Mouse (Mus musculus): ENCODE data around the gene Gfer. TPM values are rescaled to one million over a fixed set of nuclear protein-coding genes. Genes with fewer than 3 reads are reported as not detected.
"Not testable (repeated sequence)": the region's sequence is repeated elsewhere in the genome, so short reads cannot be mapped to it uniquely, and the experiment has no call there.

Gfer gene
- polyA plus RNA-seq, 1 experiment from 2014 or later, result 37.0 TPM

DNA sequence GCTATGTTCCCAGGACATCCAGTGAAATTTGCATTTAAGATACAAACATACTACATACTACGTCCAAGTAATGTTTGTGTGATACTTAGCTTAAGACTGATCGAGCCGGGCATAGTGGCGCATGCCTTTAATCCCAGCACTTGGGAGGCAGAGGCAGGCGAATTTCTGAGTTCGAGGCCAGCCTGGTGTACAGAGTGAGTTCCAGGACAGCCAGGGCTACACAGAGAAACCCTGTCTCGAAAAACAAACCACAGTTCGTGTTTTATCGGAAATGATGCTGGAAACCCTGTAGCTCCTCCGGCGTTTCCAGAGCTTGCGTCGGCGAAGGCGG lies 26.8 kb downstream of the Gfer start:
- H3K27me3 ChIP-seq (ENCODE audit: control insufficient read depth, insufficient read depth, low read length); H3K9me3 ChIP-seq (ENCODE audit: control insufficient read depth, low read length); H3K36me3 ChIP-seq (ENCODE audit: control insufficient read depth, insufficient read depth, low read length): not testable (repeated sequence)
- ATAC-seq (ENCODE audit: low read depth), result peak; percentile 16; the same call in 1 of the 2 replicates
- Histone ChIP-seq H3K4me3 (ENCODE audit: low read depth, low read length) (peak overlapping the region; percentile 92), H3K9ac (replicated peaks; ENCODE audit: low read depth, low read length) (peak overlapping the region; percentile 93), H3K27ac (ENCODE audit: low read depth, low read length) (peak overlapping the region; percentile 85), H3K4me2 (ENCODE audit: low read depth, low read length) (peak overlapping the region; percentile 57), H3K4me1 (ENCODE audit: control insufficient read depth, insufficient read depth, low read length) (peaks cover 22% of the 10 kb centered on the region)
- 12% methylated on average over 15 of the region's 15 CpGs for WGBS

DNA sequence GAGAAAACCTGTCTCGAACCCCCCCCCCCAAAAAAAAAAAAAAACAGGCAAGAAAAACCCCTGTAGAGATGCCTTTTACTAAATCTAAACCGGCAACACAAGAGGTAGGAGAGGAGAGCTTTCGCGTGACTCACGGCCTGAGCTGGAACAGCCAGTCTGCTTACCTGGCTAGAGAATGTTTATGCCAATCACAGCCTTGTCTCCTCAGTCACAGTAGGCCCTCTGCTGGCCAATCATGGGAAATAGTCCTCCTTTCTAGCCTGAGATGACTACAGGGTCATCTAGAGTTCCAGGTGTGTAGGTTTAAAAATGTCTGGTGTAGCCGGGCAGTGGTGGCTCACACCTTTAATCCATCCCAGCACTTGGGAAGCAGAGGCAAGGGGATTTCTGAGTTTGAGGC lies 28.5 kb downstream of the Gfer start:
- H3K9ac ChIP-seq (replicated peaks; ENCODE audit: low read depth, low read length), result no peak overlapping the region
- no peaks in the 10 kb centered on the region for H3K27me3 ChIP-seq (ENCODE audit: control insufficient read depth, insufficient read depth, low read length)
- 40% methylated on average over 6 of the region's 6 CpGs for WGBS
- no peaks in the 10 kb centered on the region for H3K36me3 ChIP-seq (ENCODE audit: control insufficient read depth, insufficient read depth, low read length)
- no peak overlapping the region for H3K4me3 ChIP-seq (ENCODE audit: low read depth, low read length)
- peaks cover 22% of the 10 kb centered on the region for H3K4me1 ChIP-seq (ENCODE audit: control insufficient read depth, insufficient read depth, low read length)
- no peak overlapping the region for H3K4me2 ChIP-seq (ENCODE audit: low read depth, low read length)
- ATAC-seq (ENCODE audit: low read depth), result no peak; the same call in 1 of the 2 replicates
- H3K27ac ChIP-seq (ENCODE audit: low read depth, low read length), result no peak overlapping the region
- H3K9me3 ChIP-seq (ENCODE audit: control insufficient read depth, low read length), result no peaks in the 10 kb centered on the region

GRCm38 (mm10) chr17:24667011-24667410 lies 28.9 kb downstream of the Gfer start:
- not testable (repeated sequence) for H3K9ac ChIP-seq (replicated peaks; ENCODE audit: low read depth, low read length); H3K27me3 ChIP-seq (ENCODE audit: control insufficient read depth, insufficient read depth, low read length); H3K9me3 ChIP-seq (ENCODE audit: control insufficient read depth, low read length); H3K4me2 ChIP-seq (ENCODE audit: low read depth, low read length); H3K36me3 ChIP-seq (ENCODE audit: control insufficient read depth, insufficient read depth, low read length); H3K4me3 ChIP-seq (ENCODE audit: low read depth, low read length); H3K27ac ChIP-seq (ENCODE audit: low read depth, low read length); ATAC-seq (ENCODE audit: low read depth)
- 69% methylated on average over 7 of the region's 7 CpGs for WGBS
- H3K4me1 ChIP-seq (ENCODE audit: control insufficient read depth, insufficient read depth, low read length), result peaks cover 18% of the 10 kb centered on the region

DNA sequence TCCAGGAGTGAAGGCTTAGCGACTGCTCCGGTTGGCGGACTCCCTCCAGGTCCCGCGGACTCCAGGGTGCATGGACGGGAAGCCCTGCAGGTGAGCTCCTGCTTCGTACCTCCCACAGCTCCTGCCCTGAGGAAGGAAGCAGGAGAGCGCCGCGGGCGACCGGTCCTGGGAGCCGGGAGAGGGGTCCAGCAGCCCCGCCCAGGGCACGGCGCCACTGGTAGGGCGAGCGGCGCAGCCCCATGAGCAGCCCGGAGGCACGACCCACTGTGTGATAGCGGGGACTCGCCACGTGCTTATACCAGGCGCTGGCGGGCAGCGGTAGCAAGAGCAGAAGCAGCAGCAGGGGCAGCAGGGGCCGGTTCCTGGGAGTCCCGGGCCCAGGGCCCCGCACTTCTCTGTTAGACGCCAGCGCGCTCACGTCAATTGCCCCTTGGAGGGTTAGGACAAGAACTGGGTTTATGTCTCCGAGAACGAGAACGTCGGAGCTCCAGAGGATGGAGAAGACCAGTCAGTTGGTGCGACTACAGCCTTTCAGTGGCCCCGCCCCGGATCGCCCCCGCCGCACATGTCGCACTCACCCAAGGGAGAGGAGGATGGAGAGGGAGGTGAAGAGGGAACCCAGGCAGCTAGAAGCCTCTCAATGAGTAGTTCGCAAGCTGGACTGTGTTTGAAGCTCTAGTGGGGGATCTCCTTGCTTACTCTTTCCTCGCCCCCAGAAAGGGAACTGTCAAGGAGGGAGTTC lies 37.8 kb downstream of the Gfer start, which contains the start of gene Npw:
Npw (minus strand) TSS at position 441 of the 742 bp plus-strand sequence.
- H3K27me3 ChIP-seq (ENCODE audit: control insufficient read depth, insufficient read depth, low read length), result peaks cover 18% of the 10 kb centered on the region

GRCm38 (mm10) chr17:24654969-24655368 lies 41.0 kb downstream of the Gfer start:
- H3K4me1 ChIP-seq (ENCODE audit: control insufficient read depth, insufficient read depth, low read length), result 0 out of 2 replicates have a peak, but pooled peaks cover 4% of the 10 kb centered on the region
- ATAC-seq (ENCODE audit: low read depth), result no peak
- no peak overlapping the region for H3K4me2 ChIP-seq (ENCODE audit: low read depth, low read length)
- H3K27ac ChIP-seq (ENCODE audit: low read depth, low read length), result no peak overlapping the region
- H3K9me3 ChIP-seq (ENCODE audit: control insufficient read depth, low read length), result no peaks in the 10 kb centered on the region
- 70% methylated on average over 4 of the region's 4 CpGs for WGBS
- peaks cover 18% of the 10 kb centered on the region for H3K27me3 ChIP-seq (ENCODE audit: control insufficient read depth, insufficient read depth, low read length)
- no peak overlapping the region for H3K4me3 ChIP-seq (ENCODE audit: low read depth, low read length)
- no peak overlapping the region for H3K9ac ChIP-seq (replicated peaks; ENCODE audit: low read depth, low read length)
- no peaks in the 10 kb centered on the region for H3K36me3 ChIP-seq (ENCODE audit: control insufficient read depth, insufficient read depth, low read length)

More for the DNA sequence above, 37.8 kb downstream of the Gfer start, which contains the start of gene Npw:
- H3K4me3 ChIP-seq (ENCODE audit: low read depth, low read length), result peak within 1 kb of the TSS; percentile 24
- H3K4me2 ChIP-seq (ENCODE audit: low read depth, low read length), result peak within 1 kb of the TSS; percentile 48
- H3K9me3 ChIP-seq (ENCODE audit: control insufficient read depth, low read length), result no peaks in the 10 kb centered on the region
- 1% methylated on average over 40 of the region's 47 CpGs for WGBS
- no peak within 1 kb of the TSS for H3K27ac ChIP-seq (ENCODE audit: low read depth, low read length)
- no peak for ATAC-seq (ENCODE audit: low read depth)
- 0 out of 2 replicates have a peak, but pooled peaks cover 4% of the 10 kb centered on the region for H3K4me1 ChIP-seq (ENCODE audit: control insufficient read depth, insufficient read depth, low read length)
- H3K9ac ChIP-seq (replicated peaks; ENCODE audit: low read depth, low read length), result peak within 1 kb of the TSS; percentile 42; the same call in 1 of the 2 replicates
- no peaks in the 10 kb centered on the region for H3K36me3 ChIP-seq (ENCODE audit: control insufficient read depth, insufficient read depth, low read length)

GRCm38 (mm10) chr17:24653967-24654710 lies 41.8 kb downstream of the Gfer start:
- H3K4me2 ChIP-seq (ENCODE audit: low read depth, low read length), result peak overlapping the region; percentile 45
- 0 out of 2 replicates have a peak overlapping the region, but pooled peaks have one; percentile 12 for H3K4me3 ChIP-seq (ENCODE audit: low read depth, low read length)
- H3K9me3 ChIP-seq (ENCODE audit: control insufficient read depth, low read length), result no peaks in the 10 kb centered on the region
- H3K27me3 ChIP-seq (ENCODE audit: control insufficient read depth, insufficient read depth, low read length), result peaks cover 14% of the 10 kb centered on the region
- H3K4me1 ChIP-seq (ENCODE audit: control insufficient read depth, insufficient read depth, low read length), result 0 out of 2 replicates have a peak, but pooled peaks cover 4% of the 10 kb centered on the region
- ATAC-seq (ENCODE audit: low read depth), result peak; percentile 58; the same call in 1 of the 2 replicates
- no peak overlapping the region for H3K27ac ChIP-seq (ENCODE audit: low read depth, low read length)
- H3K9ac ChIP-seq (replicated peaks; ENCODE audit: low read depth, low read length), result no peak overlapping the region
- H3K36me3 ChIP-seq (ENCODE audit: control insufficient read depth, insufficient read depth, low read length), result no peaks in the 10 kb centered on the region
- 4% methylated on average over 19 of the region's 19 CpGs for WGBS

- ATAC-seq (ENCODE audit: low read depth), result no peak
- Histone ChIP-seq H3K9me3 (ENCODE audit: control insufficient read depth, low read length) (no peaks in the 10 kb centered on the region), H3K4me3 (ENCODE audit: low read depth, low read length) (no peak overlapping the region), H3K36me3 (ENCODE audit: control insufficient read depth, insufficient read depth, low read length) (no peaks in the 10 kb centered on the region), H3K9ac (replicated peaks; ENCODE audit: low read depth, low read length) (no peak overlapping the region), H3K27me3 (ENCODE audit: control insufficient read depth, insufficient read depth, low read length) (no peaks in the 10 kb centered on the region; the same call in 1 of the 2 replicates), H3K4me2 (ENCODE audit: low read depth, low read length) (no peak overlapping the region), H3K27ac (ENCODE audit: low read depth, low read length) (no peak overlapping the region), H3K4me1 (ENCODE audit: control insufficient read depth, insufficient read depth, low read length) (no peaks in the 10 kb centered on the region)
- 84% methylated on average over 3 of the region's 3 CpGs for WGBS
Observed at GRCm38 (mm10) chr17:24651835-24652234, 44.1 kb downstream of the Gfer start.

DNA sequence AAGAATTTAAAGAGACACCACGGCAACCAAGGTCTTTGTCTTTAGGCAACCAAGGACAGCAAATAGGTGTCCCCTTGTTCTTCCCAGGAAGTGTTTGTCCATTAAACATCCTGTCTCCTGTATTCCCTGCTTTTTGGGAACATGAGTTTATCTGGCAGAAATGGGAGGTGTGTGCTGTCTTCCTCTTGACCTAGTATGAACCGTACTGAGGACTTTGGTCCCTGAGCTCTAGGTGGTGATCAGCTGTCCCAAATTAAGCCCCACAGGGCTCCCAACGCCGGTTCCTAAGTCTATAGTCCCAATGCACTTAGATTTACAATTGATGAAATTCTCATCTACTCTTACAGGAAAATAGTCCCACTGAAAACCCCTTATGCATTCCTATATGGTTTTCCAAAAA lies 45.2 kb downstream of the Gfer start:
- WGBS, result 74% methylated on average over 4 of the region's 4 CpGs
- Histone ChIP-seq H3K27ac (ENCODE audit: low read depth, low read length) (no peak overlapping the region), H3K4me3 (ENCODE audit: low read depth, low read length) (peak overlapping the region; percentile 70; the same call in 1 of the 2 replicates)

More for the DNA sequence above, 45.2 kb downstream of the Gfer start:
- ATAC-seq (ENCODE audit: low read depth), result no peak
- Histone ChIP-seq H3K4me1 (ENCODE audit: control insufficient read depth, insufficient read depth, low read length) (no peaks in the 10 kb centered on the region), H3K36me3 (ENCODE audit: control insufficient read depth, insufficient read depth, low read length) (no peaks in the 10 kb centered on the region), H3K9ac (replicated peaks; ENCODE audit: low read depth, low read length) (no peak overlapping the region), H3K4me2 (ENCODE audit: low read depth, low read length) (peak overlapping the region; percentile 96), H3K9me3 (ENCODE audit: control insufficient read depth, low read length) (no peaks in the 10 kb centered on the region), H3K27me3 (ENCODE audit: control insufficient read depth, insufficient read depth, low read length) (no peaks in the 10 kb centered on the region; the same call in 1 of the 2 replicates)

Measured in neural tube, embryonic 14.5 days (tissue).